Mouse (Mus musculus) liver, embryonic 14.5 days (tissue): ENCODE data around the gene BC034090.

ENCODE experiments used
- CTCF ChIP-seq: IDR thresholded peaks from 2 replicates; pipeline ENCODE4 v1.5.1; 2016; ENCODE audit warnings: antibody characterized with exemption, low read depth, control low read depth
- EP300 ChIP-seq: IDR thresholded peaks from 2 replicates; pipeline ENCODE4 v1.6.1; 2016; ENCODE audit warnings: antibody characterized with exemption, low read depth

DNA sequence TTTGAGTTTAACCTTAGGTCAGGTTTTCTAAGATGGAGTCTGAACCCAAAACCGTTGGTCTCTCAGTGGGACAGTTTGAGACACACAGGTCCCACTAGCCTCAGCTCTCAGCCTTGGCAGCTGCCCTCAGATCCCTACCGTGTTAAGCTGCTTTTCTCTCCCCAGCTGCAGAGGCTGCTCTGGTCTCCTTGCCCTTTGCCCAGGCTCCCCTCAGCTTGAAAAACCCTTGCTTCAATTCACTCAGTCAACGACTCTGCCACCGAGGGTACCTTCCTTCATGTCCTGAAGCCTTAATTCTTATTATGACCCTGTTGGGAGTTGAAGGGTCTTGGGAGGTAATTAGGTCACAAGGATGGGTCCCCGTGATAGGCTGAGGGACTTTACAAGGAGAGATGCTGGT lies 5.7 kb upstream of the BC034090 start:
- TF ChIP-seq EP300: no peak
- no peak for TF ChIP-seq CTCF
